Mouse (Mus musculus) cerebellum, adult 2 months (tissue): ENCODE results near the gene Retreg1.

ENCODE experiments used
- CTCF ChIP-seq: fragments of 200-500 bp; IDR thresholded peaks from 2 replicates; pipeline ENCODE4 v1.5.1; 2011; ENCODE audit warnings: low read depth, mild to moderate bottlenecking, control low read depth, low read length, moderate library complexity, borderline replicate concordance; ENCODE audit not compliant: insufficient read depth
- POLR2A ChIP-seq: fragments of 200-500 bp; IDR thresholded peaks from 2 replicates; pipeline ENCODE4 v1.6.1; 2011; ENCODE audit warnings: low read length, control low read depth, borderline replicate concordance; ENCODE audit not compliant: insufficient read depth

- no peak for TF ChIP-seq CTCF
- no peak for TF ChIP-seq POLR2A
Observed at GRCm38 (mm10) chr15:25814535-25814934, 28.4 kb upstream of the Retreg1 start.
